Comparison of ENCODE assay signal across 15 mouse cellular contexts in genomic region chr17:75471644-75472253, GRCm38 (mm10). TPM values are rescaled to one million over a fixed set of nuclear protein-coding genes. Genes with fewer than 3 reads are reported as not detected.
DNase-seq lines count a peak whose midpoint lies in the region; ATAC-seq and TF ChIP-seq lines count a peak whose summit lies in the region.
"Had no signal": no experiment of that assay in that cellular context is flagged by ENCODE, and none has a peak within 500 bp of the region (broad histone marks: within the 10 kb centered on the region; RNA-seq: fewer than 3 reads in every experiment).

No protein-coding gene starts in this region.

- H3K4me3 ChIP-seq in gastrocnemius, adult 2 months = peak overlapping the region; percentile 18; the same call in 1 of the 2 replicates
- H3K4me3 ChIP-seq in hindbrain, embryonic 13.5 days = no peak overlapping the region
- H3K4me3 ChIP-seq in hindbrain, embryonic 11.5 days (ENCODE audit: low read depth, low read length) = no peak overlapping the region
- H3K4me3 ChIP-seq in spleen, adult 2 months (ENCODE audit: extremely low read depth, insufficient read depth, insufficient read length) = no peak overlapping the region
- H3K4me3 ChIP-seq in neural tube, embryonic 14.5 days (ENCODE audit: low read depth, low read length) = no peak overlapping the region
- H3K4me3 ChIP-seq: embryonic facial prominence, embryonic 12.5 days; midbrain, embryonic 12.5 days had no signal

- TF ChIP-seq POLR2A in spleen, adult 2 months (IDR thresholded peaks at IDR 0.05; ENCODE audit: low read depth, low read length) = no peak

- no peaks in the 10 kb centered on the region for H3K27me3 ChIP-seq in hindbrain, embryonic 13.5 days
- H3K27me3 ChIP-seq in hindbrain, embryonic 11.5 days (ENCODE audit: control insufficient read depth, insufficient read depth, low read length) = no peaks in the 10 kb centered on the region
- H3K27me3 ChIP-seq in spleen, adult 2 months (ENCODE audit: control insufficient read depth, insufficient read depth, low read length) = no peaks in the 10 kb centered on the region
- H3K27me3 ChIP-seq in neural tube, embryonic 14.5 days (ENCODE audit: control insufficient read depth, insufficient read depth, low read length) = no peaks in the 10 kb centered on the region
- H3K27me3 ChIP-seq: embryonic facial prominence, embryonic 12.5 days; midbrain, embryonic 12.5 days had no signal

- H3K9ac ChIP-seq in hindbrain, embryonic 13.5 days = no peak overlapping the region
- no peak overlapping the region for H3K9ac ChIP-seq in hindbrain, embryonic 11.5 days (ENCODE audit: low read depth, low read length)
- no peak overlapping the region for H3K9ac ChIP-seq in neural tube, embryonic 14.5 days (replicated peaks; ENCODE audit: low read depth, low read length)
- H3K9ac ChIP-seq: embryonic facial prominence, embryonic 12.5 days; liver, postnatal 0 days; midbrain, embryonic 12.5 days had no signal

- 56% methylated on average over 6 of the region's 6 CpGs for whole genome bisulfite sequencing in hindbrain, embryonic 13.5 days
- 80% methylated on average over 6 of the region's 6 CpGs for WGBS in hindbrain, embryonic 11.5 days
- 82% methylated on average over 6 of the region's 6 CpGs for WGBS in spleen, adult 2 months
- WGBS in neural tube, embryonic 14.5 days = 33% methylated on average over 6 of the region's 6 CpGs

- no peaks in the 10 kb centered on the region for H3K9me3 ChIP-seq in hindbrain, embryonic 13.5 days
- no peaks in the 10 kb centered on the region for H3K9me3 ChIP-seq in hindbrain, embryonic 11.5 days (ENCODE audit: control insufficient read depth, low read length)
- no peaks in the 10 kb centered on the region for H3K9me3 ChIP-seq in neural tube, embryonic 14.5 days (ENCODE audit: control insufficient read depth, low read length)
- H3K9me3 ChIP-seq: embryonic facial prominence, embryonic 12.5 days; midbrain, embryonic 12.5 days had no signal

- no peaks in the 10 kb centered on the region for H3K36me3 ChIP-seq in hindbrain, embryonic 13.5 days
- no peaks in the 10 kb centered on the region for H3K36me3 ChIP-seq in hindbrain, embryonic 11.5 days (ENCODE audit: control insufficient read depth, insufficient read depth, low read length)
- no peaks in the 10 kb centered on the region; the same call in 1 of the 2 replicates for H3K36me3 ChIP-seq in spleen, adult 2 months (ENCODE audit: control insufficient read depth, insufficient read depth, low read length)
- no peaks in the 10 kb centered on the region for H3K36me3 ChIP-seq in neural tube, embryonic 14.5 days (ENCODE audit: control insufficient read depth, insufficient read depth, low read length)
- H3K36me3 ChIP-seq: embryonic facial prominence, embryonic 12.5 days; midbrain, embryonic 12.5 days had no signal

- peak; percentile 86 for ATAC-seq in hindbrain, embryonic 13.5 days (ENCODE audit: low FRiP score)
- no peak for ATAC-seq in hindbrain, embryonic 11.5 days (ENCODE audit: low FRiP score)
- ATAC-seq in neural tube, embryonic 14.5 days (ENCODE audit: low read depth) = peak; percentile 91
- ATAC-seq: liver, postnatal 0 days had no signal

- peak overlapping the region; percentile 75 for H3K27ac ChIP-seq in gastrocnemius, adult 2 months
- peak overlapping the region; percentile 60; the same call in 1 of the 2 replicates for H3K27ac ChIP-seq in hindbrain, embryonic 13.5 days
- H3K27ac ChIP-seq in hindbrain, embryonic 11.5 days (ENCODE audit: low read depth, low read length) = no peak overlapping the region
- peak overlapping the region; percentile 65; the same call in 1 of the 2 replicates for H3K27ac ChIP-seq in spleen, adult 2 months (ENCODE audit: insufficient read depth, low read length)
- no peak overlapping the region; the same call in 1 of the 2 replicates for H3K27ac ChIP-seq in neural tube, embryonic 14.5 days (ENCODE audit: low read depth, low read length)
- H3K27ac ChIP-seq: embryonic facial prominence, embryonic 12.5 days; midbrain, embryonic 12.5 days had no signal

- intact Hi-C loops in gastrocnemius, adult 2 months (cut with DNase I) = no loop called here

- TF ChIP-seq CTCF in gastrocnemius, adult 2 months (IDR thresholded peaks at IDR 0.05) = no peak
- TF ChIP-seq CTCF in spleen, adult 2 months (IDR thresholded peaks at IDR 0.05; ENCODE audit: extremely low read depth, insufficient read depth, insufficient read length, insufficient replicate concordance) = no peak

- peaks cover 8% of the 10 kb centered on the region for H3K4me1 ChIP-seq in hindbrain, embryonic 13.5 days (replicated peaks)
- H3K4me1 ChIP-seq in hindbrain, embryonic 11.5 days (replicated peaks; ENCODE audit: control insufficient read depth, insufficient read depth, low read length) = no peaks in the 10 kb centered on the region
- H3K4me1 ChIP-seq in spleen, adult 2 months (ENCODE audit: control insufficient read depth, insufficient read depth, insufficient read length) = peaks cover 14% of the 10 kb centered on the region
- H3K4me1 ChIP-seq in neural tube, embryonic 14.5 days (ENCODE audit: control insufficient read depth, insufficient read depth, low read length) = peaks cover 5% of the 10 kb centered on the region
- H3K4me1 ChIP-seq: embryonic facial prominence, embryonic 12.5 days; midbrain, embryonic 12.5 days had no signal

- no peak for DNase-seq in gastrocnemius, adult 2 months
- DNase-seq in gastrocnemius, adult 18-20 months (ENCODE audit: low spot score) = no peak
- DNase-seq in hindbrain, embryonic 11.5 days (ENCODE audit: low spot score) = no peak
- no peak for DNase-seq in spleen, adult 2 months (ENCODE audit: low read depth in 1 of 2, low spot score in 2 of 2)
- DNase-seq in spleen, postnatal 10 days (ENCODE audit: low spot score in 2 of 2) = no peak
- no peak for DNase-seq in kidney, postnatal 14 days
- DNase-seq: cerebellum, adult 11 months; cerebellum, postnatal 36 days; liver, postnatal 0 days; right cerebral cortex, postnatal 25 days; thymus, adult 2 months had no signal

- H3K4me2 ChIP-seq in hindbrain, embryonic 13.5 days = no peak overlapping the region
- H3K4me2 ChIP-seq in hindbrain, embryonic 11.5 days (replicated peaks; ENCODE audit: low read depth, low read length) = no peak overlapping the region
- H3K4me2 ChIP-seq in neural tube, embryonic 14.5 days (ENCODE audit: low read depth, low read length) = no peak overlapping the region
- H3K4me2 ChIP-seq: embryonic facial prominence, embryonic 12.5 days; midbrain, embryonic 12.5 days had no signal

RNA-seq across cellular contexts. Expression of gene Rasgrp3, which starts 36.1 kb away (rescaled TPM):
- total RNA-seq in gastrocnemius, adult 2 months (2021) = 10 to 100 TPM; 31.2 to 52.3 TPM
- 10 to 100 TPM; 29.8 to 32.8 TPM for total RNA-seq in gastrocnemius, adult 18-20 months (2021)
- polyA plus RNA-seq in hindbrain, embryonic 13.5 days (2015; fragmentation: Nextera tagmentation; extraction: Ambion mirVana) = 7.4 and 8.2 TPM in 2 replicates
- polyA plus RNA-seq in hindbrain, embryonic 11.5 days (2014; fragmentation: Nextera tagmentation; extraction: Ambion mirVana) = 7.6 and 10.4 TPM in 2 replicates
- 9.8 TPM in 2 replicates for polyA plus RNA-seq in spleen, adult 2 months (2012; rRNA removed)
- 4.7 and 8.9 TPM in 2 replicates for polyA plus RNA-seq in neural tube, embryonic 14.5 days (2014; fragmentation: Nextera tagmentation; extraction: Ambion mirVana)

Comparison
In these comparisons a context has a peak if more than half of its experiments do, and no peak if none do; other contexts are left out.
1. H3K27ac ChIP-seq: peak in gastrocnemius, adult 2 months (single experiment), hindbrain, embryonic 13.5 days (single experiment) and spleen, adult 2 months (single experiment); none in hindbrain, embryonic 11.5 days (single experiment) and neural tube, embryonic 14.5 days (single experiment).